Mouse (Mus musculus): Measurements from ENCODE around the gene Plppr2.

Gene Plppr2

GRCm38 (mm10) chr9:21996178-21996867 is 59.5 kb downstream of the Plppr2 start:
- ATAC-seq (ENCODE audit: insufficient number of reproducible peaks, low FRiP score, low TSS enrichment): no peak

All from cerebellum, adult (tissue).